11 mouse cellular contexts compared by ENCODE assay signal in genomic region chrX:163723630-163724029, GRCm38 (mm10). TPM values are rescaled to one million over a fixed set of nuclear protein-coding genes. Genes with fewer than 3 reads are reported as not detected.
A peak's percentile ranks its signal among the peaks of the same experiment; 100 is the strongest.
DNase-seq lines count a peak whose midpoint lies in the region; ATAC-seq and TF ChIP-seq lines count a peak whose summit lies in the region.
"Had no signal": no experiment of that assay in that cellular context is flagged by ENCODE, and none has a peak within 500 bp of the region (broad histone marks: within the 10 kb centered on the region; RNA-seq: fewer than 3 reads in every experiment).

No protein-coding gene starts in this region.

- H3K4me2 ChIP-seq in embryonic facial prominence, embryonic 11.5 days (ENCODE audit: low read depth, low read length), result no peak overlapping the region
- H3K4me2 ChIP-seq in hindbrain, embryonic 15.5 days, result peak overlapping the region; percentile 38
- 0 out of 2 replicates have a peak overlapping the region, but pooled peaks have one; percentile 29 for H3K4me2 ChIP-seq in neural tube, embryonic 15.5 days
- no peak overlapping the region for H3K4me2 ChIP-seq in intestine, embryonic 15.5 days (replicated peaks)
- H3K4me2 ChIP-seq: liver, embryonic 11.5 days had no signal

- no peak overlapping the region; the same call in 1 of the 2 replicates for H3K4me3 ChIP-seq in layer of hippocampus, adult 2 months
- H3K4me3 ChIP-seq in embryonic facial prominence, embryonic 11.5 days (ENCODE audit: low read depth, low read length), result no peak overlapping the region
- no peak overlapping the region for H3K4me3 ChIP-seq in hindbrain, embryonic 15.5 days
- H3K4me3 ChIP-seq in neural tube, embryonic 15.5 days (replicated peaks), result no peak overlapping the region
- no peak overlapping the region for H3K4me3 ChIP-seq in intestine, embryonic 15.5 days (replicated peaks)

- H3K9ac ChIP-seq in embryonic facial prominence, embryonic 11.5 days (replicated peaks; ENCODE audit: low read length), result no peak overlapping the region
- H3K9ac ChIP-seq in hindbrain, embryonic 15.5 days, result no peak overlapping the region
- no peak overlapping the region for H3K9ac ChIP-seq in neural tube, embryonic 15.5 days (replicated peaks)
- H3K9ac ChIP-seq in intestine, embryonic 15.5 days, result no peak overlapping the region

- TF ChIP-seq CTCF in layer of hippocampus, adult 2 months (conservative IDR thresholded peaks at IDR 0.05), result no peak

- no peaks in the 10 kb centered on the region for H3K4me1 ChIP-seq in embryonic facial prominence, embryonic 11.5 days (ENCODE audit: control insufficient read depth, insufficient read depth, low read length)
- H3K4me1 ChIP-seq in hindbrain, embryonic 15.5 days (replicated peaks), result 0 out of 2 replicates have a peak, but pooled peaks cover 4% of the 10 kb centered on the region
- H3K4me1 ChIP-seq in neural tube, embryonic 15.5 days, result no peaks in the 10 kb centered on the region
- H3K4me1 ChIP-seq in intestine, embryonic 15.5 days (replicated peaks), result no peaks in the 10 kb centered on the region

- peak overlapping the region; percentile 67 for H3K27ac ChIP-seq in layer of hippocampus, adult 2 months
- no peak overlapping the region for H3K27ac ChIP-seq in embryonic facial prominence, embryonic 11.5 days (replicated peaks; ENCODE audit: low read depth, low read length)
- 0 out of 2 replicates have a peak overlapping the region, but pooled peaks have one; percentile 14 for H3K27ac ChIP-seq in hindbrain, embryonic 15.5 days (replicated peaks)
- no peak overlapping the region for H3K27ac ChIP-seq in neural tube, embryonic 15.5 days (replicated peaks)
- no peak overlapping the region for H3K27ac ChIP-seq in intestine, embryonic 15.5 days

- no peaks in the 10 kb centered on the region for H3K36me3 ChIP-seq in embryonic facial prominence, embryonic 11.5 days (replicated peaks; ENCODE audit: control insufficient read depth, insufficient read depth, low read depth, low read length)
- H3K36me3 ChIP-seq in hindbrain, embryonic 15.5 days, result no peaks in the 10 kb centered on the region
- no peaks in the 10 kb centered on the region for H3K36me3 ChIP-seq in neural tube, embryonic 15.5 days
- no peaks in the 10 kb centered on the region for H3K36me3 ChIP-seq in intestine, embryonic 15.5 days

- H3K27me3 ChIP-seq in embryonic facial prominence, embryonic 11.5 days (ENCODE audit: control insufficient read depth, insufficient read depth, low read length), result no peaks in the 10 kb centered on the region
- H3K27me3 ChIP-seq in hindbrain, embryonic 15.5 days, result peaks cover 4% of the 10 kb centered on the region; the same call in 1 of the 2 replicates
- H3K27me3 ChIP-seq in neural tube, embryonic 15.5 days (replicated peaks), result peaks cover 15% of the 10 kb centered on the region; the same call in 1 of the 2 replicates
- H3K27me3 ChIP-seq in intestine, embryonic 15.5 days (replicated peaks), result no peaks in the 10 kb centered on the region

- no peak for DNase-seq in layer of hippocampus, adult 2 months (ENCODE audit: low spot score in 2 of 2)
- DNase-seq in layer of hippocampus, adult 11-12 months (ENCODE audit: low spot score), result no peak
- DNase-seq in embryonic facial prominence, embryonic 11.5 days (ENCODE audit: low spot score), result peak; percentile 6
- no peak for DNase-seq in right cerebral cortex, postnatal 4 days
- DNase-seq: heart, postnatal 4 days had no signal

- no peaks in the 10 kb centered on the region for H3K9me3 ChIP-seq in embryonic facial prominence, embryonic 11.5 days (replicated peaks; ENCODE audit: control insufficient read depth, low read length)
- no peaks in the 10 kb centered on the region for H3K9me3 ChIP-seq in hindbrain, embryonic 15.5 days
- H3K9me3 ChIP-seq in neural tube, embryonic 15.5 days (replicated peaks), result no peaks in the 10 kb centered on the region
- H3K9me3 ChIP-seq in intestine, embryonic 15.5 days, result no peaks in the 10 kb centered on the region

- no peak for ATAC-seq in embryonic facial prominence, embryonic 11.5 days (replicated peaks; ENCODE audit: insufficient number of reproducible peaks, low FRiP score, low TSS enrichment, low read depth)
- no peak for ATAC-seq in hindbrain, embryonic 15.5 days (ENCODE audit: low FRiP score, low read depth)
- ATAC-seq in neural tube, embryonic 15.5 days (ENCODE audit: low FRiP score), result no peak
- ATAC-seq in intestine, embryonic 15.5 days, result no peak
- ATAC-seq: Patski had no signal

RNA-seq across cellular contexts. Expression of gene Rnf138rt1, which starts 37.5 kb away (rescaled TPM):
- 1 to 10 TPM in 1 of 2 experiments, under 1 TPM in 1; 0.82 to 1.0 TPM for total RNA-seq in layer of hippocampus, adult 2 months (2021)
- 0.35 TPM in 1 of 2 replicates, not detected in the other for polyA plus RNA-seq in embryonic facial prominence, embryonic 11.5 days (2014; fragmentation: Nextera tagmentation; extraction: Ambion mirVana)
- 4.0 and 4.1 TPM in 2 replicates for polyA plus RNA-seq in hindbrain, embryonic 15.5 days (2015; fragmentation: Nextera tagmentation; extraction: Ambion mirVana)
- polyA plus RNA-seq in neural tube, embryonic 15.5 days (2015; fragmentation: Nextera tagmentation; extraction: Ambion mirVana), result 3.7 and 4.6 TPM in 2 replicates
- polyA plus RNA-seq in intestine, embryonic 15.5 days (2015; fragmentation: Nextera tagmentation; extraction: Ambion mirVana), result 0.14 TPM in 1 of 2 replicates, not detected in the other
- total RNA-seq: heart, postnatal 4 days; megakaryocyte-erythroid progenitor cell, adult 5-6 weeks had no signal
- polyA plus RNA-seq: liver, embryonic 11.5 days; Patski had no signal

Comparison
In these comparisons a context has a peak if more than half of its experiments do, and no peak if none do; other contexts are left out.
1. H3K27ac ChIP-seq: peak in layer of hippocampus, adult 2 months (single experiment) and hindbrain, embryonic 15.5 days (single experiment); none in embryonic facial prominence, embryonic 11.5 days (single experiment), neural tube, embryonic 15.5 days (single experiment) and intestine, embryonic 15.5 days (single experiment).
2. H3K4me2 ChIP-seq: peak in hindbrain, embryonic 15.5 days (single experiment) and neural tube, embryonic 15.5 days (single experiment); none in embryonic facial prominence, embryonic 11.5 days (single experiment) and intestine, embryonic 15.5 days (single experiment).